31 mouse cellular contexts compared by ENCODE assay signal in the genomic region with DNA sequence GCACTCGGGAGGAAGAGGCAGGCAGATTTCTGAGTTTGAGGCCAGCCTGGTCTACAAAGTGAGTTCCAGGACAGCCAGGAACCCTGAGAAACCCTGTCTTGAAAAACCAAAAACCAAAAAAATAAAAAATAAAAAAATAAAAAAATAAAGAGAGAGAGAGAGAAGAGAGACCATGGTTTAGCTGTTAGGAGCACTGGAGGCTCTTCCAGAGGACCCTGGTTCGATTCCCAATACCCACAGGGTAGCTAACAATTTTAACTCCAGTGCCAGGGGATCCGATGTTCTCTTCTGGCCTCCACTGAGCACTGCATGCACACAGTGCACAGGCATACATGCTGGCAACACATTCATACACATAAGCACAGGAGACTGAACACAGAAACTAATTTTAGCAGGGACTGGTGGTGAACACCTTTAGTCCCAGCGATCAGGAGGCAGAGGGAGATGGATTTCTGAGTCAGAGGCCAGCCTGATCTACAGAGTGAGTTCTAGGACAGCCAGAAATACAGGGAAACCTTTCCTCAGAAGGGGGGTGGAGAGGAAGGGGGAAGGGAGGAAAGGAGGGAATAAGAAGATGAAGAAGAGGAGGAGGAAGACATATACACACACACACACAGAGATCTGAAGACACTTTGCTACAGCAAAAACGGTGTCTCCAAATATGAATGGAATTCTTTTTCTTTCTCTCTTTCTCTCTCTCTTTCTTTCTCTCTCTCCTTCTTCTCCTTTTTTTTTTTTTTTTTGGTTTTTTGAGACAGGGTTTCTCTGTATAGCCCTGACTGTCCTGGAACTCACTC.
"Had no signal": no experiment of that assay in that cellular context is flagged by ENCODE, and none has a peak within 500 bp of the region (broad histone marks: within the 10 kb centered on the region; RNA-seq: fewer than 3 reads in every experiment).

No protein-coding gene starts in this region.

- DNase-seq: left cerebral cortex, postnatal 4 days; liver; liver, embryonic 13.5 days; liver, postnatal 0 days; lung, adult 18-20 months; lung, adult 2 months; lung, embryonic 14.5 days; lung, postnatal 10 days; lung, postnatal 14 days; lung, postnatal 36 days; lung, postnatal 4 days had no signal

- ATAC-seq: liver, embryonic 12.5 days; liver, postnatal 0 days; lung, postnatal 0 days; midbrain, embryonic 13.5 days; midbrain, embryonic 15.5 days; midbrain, embryonic 16.5 days had no signal

- H3K9ac ChIP-seq: limb, embryonic 12.5 days; limb, embryonic 13.5 days; limb, embryonic 15.5 days; liver, embryonic 12.5 days; liver, embryonic 13.5 days; liver, embryonic 14.5 days; liver, embryonic 15.5 days; liver, postnatal 0 days; lung, embryonic 14.5 days; lung, embryonic 15.5 days; midbrain, embryonic 12.5 days; midbrain, embryonic 13.5 days; midbrain, embryonic 15.5 days; neural tube, embryonic 12.5 days; neural tube, embryonic 13.5 days had no signal

- H3K9me3 ChIP-seq: limb, embryonic 10.5 days; limb, embryonic 12.5 days; limb, embryonic 13.5 days; limb, embryonic 15.5 days; liver, embryonic 13.5 days; liver, embryonic 15.5 days; lung, embryonic 15.5 days; midbrain, embryonic 10.5 days; midbrain, embryonic 12.5 days; midbrain, embryonic 13.5 days; midbrain, embryonic 15.5 days; neural tube, embryonic 12.5 days; neural tube, embryonic 13.5 days had no signal

- H3K4me2 ChIP-seq: limb, embryonic 12.5 days; limb, embryonic 13.5 days; limb, embryonic 15.5 days; liver, embryonic 11.5 days; liver, embryonic 12.5 days; liver, embryonic 13.5 days; liver, embryonic 15.5 days; lung, embryonic 14.5 days; lung, embryonic 15.5 days; midbrain, embryonic 12.5 days; midbrain, embryonic 13.5 days; midbrain, embryonic 15.5 days; neural tube, embryonic 12.5 days; neural tube, embryonic 13.5 days had no signal

- H3K27me3 ChIP-seq: limb, embryonic 12.5 days; limb, embryonic 13.5 days; limb, embryonic 15.5 days; liver, embryonic 12.5 days; liver, embryonic 13.5 days; liver, embryonic 15.5 days; lung, embryonic 15.5 days; megakaryocyte, embryonic 14.5 days; midbrain, embryonic 12.5 days; midbrain, embryonic 13.5 days; midbrain, embryonic 15.5 days; neural tube, embryonic 12.5 days; neural tube, embryonic 13.5 days had no signal

- H3K4me1 ChIP-seq: limb, embryonic 10.5 days; limb, embryonic 12.5 days; limb, embryonic 13.5 days; limb, embryonic 15.5 days; liver, embryonic 12.5 days; lung, embryonic 15.5 days; midbrain, embryonic 10.5 days; midbrain, embryonic 12.5 days; midbrain, embryonic 13.5 days; midbrain, embryonic 15.5 days; neural tube, embryonic 12.5 days; neural tube, embryonic 13.5 days had no signal

- H3K4me3 ChIP-seq: limb, embryonic 10.5 days; limb, embryonic 12.5 days; limb, embryonic 13.5 days; limb, embryonic 15.5 days; liver, embryonic 12.5 days; liver, embryonic 13.5 days; liver, embryonic 15.5 days; lung, embryonic 15.5 days; megakaryocyte, embryonic 14.5 days; midbrain, embryonic 10.5 days; midbrain, embryonic 12.5 days; midbrain, embryonic 13.5 days; midbrain, embryonic 15.5 days; myocyte; neural tube, embryonic 12.5 days; neural tube, embryonic 13.5 days had no signal

- H3K27ac ChIP-seq: limb, embryonic 10.5 days; limb, embryonic 12.5 days; limb, embryonic 13.5 days; limb, embryonic 15.5 days; liver, embryonic 12.5 days; liver, embryonic 13.5 days; liver, embryonic 14.5 days; liver, embryonic 15.5 days; lung, embryonic 15.5 days; macrophage; midbrain, embryonic 10.5 days; midbrain, embryonic 12.5 days; midbrain, embryonic 13.5 days; midbrain, embryonic 15.5 days; neural tube, embryonic 12.5 days; neural tube, embryonic 13.5 days had no signal
